Mouse (Mus musculus): Measurements from ENCODE around the gene Pomgnt1.

The Pomgnt1 gene

GRCm38 (mm10) chr4:116174466-116175116 lies 51.0 kb downstream of the Pomgnt1 start:
- DNase-seq = peak; percentile 70 to 87

- no peak for DNase-seq
These were observed 51.5 kb downstream of the Pomgnt1 start for GRCm38 (mm10) chr4:116175136-116175535.

DNA sequence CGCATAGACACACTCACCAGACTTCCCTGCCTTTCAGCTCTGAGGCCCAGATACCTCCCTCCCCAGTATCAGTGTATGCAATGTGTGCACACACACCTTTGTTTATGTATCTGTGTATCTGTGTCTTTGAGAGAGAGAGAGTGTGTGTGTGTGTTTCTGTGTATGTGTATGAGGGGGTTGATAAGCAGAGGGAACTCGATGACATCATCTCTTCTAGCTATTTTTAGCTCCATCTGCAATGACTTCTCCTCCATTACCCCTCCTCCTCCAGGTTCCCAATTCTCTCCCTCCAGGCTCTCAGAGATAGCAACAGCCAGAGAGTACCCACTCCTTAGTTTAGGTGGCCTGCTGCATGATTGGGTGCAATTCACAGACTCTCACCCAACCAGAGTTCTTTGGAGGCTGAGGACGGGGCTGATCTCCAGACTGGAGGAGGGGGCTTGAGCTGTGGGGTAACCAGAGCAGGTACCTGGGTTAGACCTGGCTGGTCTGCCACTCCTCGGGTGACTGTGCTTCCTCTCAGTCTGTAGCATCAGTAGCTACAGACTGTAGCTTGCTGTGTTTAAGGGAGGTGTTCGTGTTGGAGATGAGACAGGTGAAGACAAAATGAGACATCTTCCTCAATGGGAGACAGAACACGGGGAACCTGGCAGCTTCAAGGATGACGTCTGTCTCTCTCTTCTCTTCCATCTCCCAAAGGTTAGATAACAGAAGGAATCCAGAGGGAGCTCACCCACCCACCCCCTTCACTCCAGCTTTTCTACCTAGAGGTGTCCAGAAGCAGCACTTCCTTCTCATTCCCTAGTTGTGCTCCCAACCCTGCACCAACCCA lies 52.3 kb downstream of the Pomgnt1 start:
- DNase-seq = no peak

- peak; percentile 83 to 95 for DNase-seq
These were observed 52.9 kb downstream of the Pomgnt1 start for GRCm38 (mm10) chr4:116176543-116176988.

DNA sequence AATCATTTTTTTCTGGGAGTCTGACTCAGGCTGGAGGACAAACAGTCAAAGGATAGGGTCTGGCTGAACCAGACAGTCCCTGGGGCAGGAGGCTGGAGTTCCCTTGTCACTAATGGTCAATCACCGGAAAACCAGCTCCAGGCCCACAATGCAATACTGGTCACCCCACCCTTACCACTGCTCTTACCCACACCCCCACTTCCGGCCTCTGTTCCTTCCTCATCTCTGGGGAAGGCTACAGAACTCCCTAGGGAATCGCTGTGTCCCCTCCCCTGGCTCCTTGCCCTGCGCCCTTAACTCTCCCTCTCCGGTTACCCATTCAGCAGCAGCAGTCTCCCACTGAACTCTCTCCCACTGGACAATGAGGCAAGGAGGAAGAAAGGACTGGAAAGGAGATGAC lies 53.5 kb downstream of the Pomgnt1 start:
- DNase-seq = peak; percentile 90 to 92

GRCm38 (mm10) chr4:116182079-116182478 lies 58.4 kb downstream of the Pomgnt1 start:
- no peak for DNase-seq

DNA sequence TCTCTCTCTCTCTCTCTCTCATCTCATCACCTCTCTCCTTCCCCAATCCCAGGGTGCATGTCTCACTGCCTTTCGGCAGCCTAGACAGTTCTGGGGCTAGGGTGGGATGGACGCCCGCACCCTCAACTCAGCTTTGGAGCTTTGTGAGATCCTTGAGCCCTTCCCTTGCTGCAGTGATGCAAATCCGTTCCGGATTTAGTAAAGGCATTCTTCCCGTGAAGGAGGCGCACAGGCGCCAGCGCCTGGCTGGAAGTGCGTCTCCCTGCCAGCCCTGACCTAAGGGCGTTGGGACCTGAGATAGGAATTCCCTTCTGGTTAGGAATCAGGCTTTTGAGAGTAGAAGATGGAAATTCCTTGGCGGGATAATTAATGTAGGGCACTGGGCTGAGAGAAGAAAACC lies 59.1 kb downstream of the Pomgnt1 start:
- peak; percentile 38 to 62 for DNase-seq

GRCm38 (mm10) chr4:116185083-116185482 lies 61.4 kb downstream of the Pomgnt1 start:
- no peak for DNase-seq

- DNase-seq = peak; percentile 18 to 48
These were observed 68.7 kb downstream of the Pomgnt1 start for GRCm38 (mm10) chr4:116192286-116192835.

DNA sequence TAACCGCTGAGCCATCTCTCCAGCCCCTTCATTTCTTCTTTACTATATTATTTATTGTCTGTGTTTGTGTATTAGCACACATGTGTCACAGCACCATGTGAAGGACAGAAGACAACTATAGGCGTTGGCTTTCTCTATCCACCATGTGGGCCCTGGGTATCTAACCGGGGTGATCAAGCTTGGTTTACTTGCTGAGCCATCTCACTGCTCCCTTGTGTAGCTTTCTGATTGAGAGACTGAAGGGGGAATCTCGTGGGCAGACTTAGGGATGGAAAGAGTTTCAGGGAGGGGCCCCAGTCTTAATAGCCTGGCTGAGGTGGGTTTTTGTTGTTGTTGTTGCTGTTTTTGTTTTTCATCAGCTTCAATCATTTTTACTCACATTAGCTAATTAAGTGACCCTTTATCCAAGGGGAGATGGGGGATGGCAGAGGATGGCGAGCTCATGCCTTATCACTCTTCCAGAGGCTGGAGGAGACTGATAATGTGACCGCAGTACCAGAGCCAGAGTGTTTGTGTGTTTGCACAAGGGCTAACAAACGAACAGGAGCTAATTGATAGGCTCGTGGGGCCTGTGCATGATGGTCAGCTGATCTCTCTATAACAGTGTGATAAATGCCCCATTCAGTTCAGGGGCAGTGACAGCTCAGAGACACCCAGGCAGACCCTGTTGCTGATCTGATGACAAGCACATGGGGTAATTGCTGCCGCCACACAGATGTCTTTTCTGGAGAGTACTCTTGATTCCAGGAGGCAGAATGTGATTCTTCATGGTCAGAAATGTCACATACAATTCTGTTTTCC lies 70.1 kb downstream of the Pomgnt1 start:
- no peak for DNase-seq

DNA sequence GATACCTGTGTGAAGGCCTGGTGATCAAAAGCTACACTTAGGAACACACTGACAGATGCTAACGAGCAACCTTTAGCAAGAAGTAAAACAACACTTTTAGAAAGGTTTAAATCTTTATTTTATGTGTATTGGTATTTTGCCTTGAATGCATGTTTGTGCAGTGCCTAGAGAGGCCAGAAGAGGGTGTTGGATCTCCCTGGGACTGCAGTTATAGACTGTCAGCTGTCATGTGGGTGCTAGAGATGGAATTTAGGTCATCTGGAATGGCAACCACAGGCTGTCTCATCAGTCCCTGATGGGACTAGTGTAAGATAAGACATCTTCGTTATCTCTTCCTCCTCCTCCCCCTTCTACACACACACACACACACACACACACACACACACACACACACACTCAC lies 74.8 kb downstream of the Pomgnt1 start:
- DNase-seq = no peak

- DNase-seq = no peak
These were observed 80.8 kb downstream of the Pomgnt1 start for GRCm38 (mm10) chr4:116204422-116204821.

GRCm38 (mm10) chr4:116206531-116206930 lies 82.9 kb downstream of the Pomgnt1 start:
- DNase-seq = no peak

DNA sequence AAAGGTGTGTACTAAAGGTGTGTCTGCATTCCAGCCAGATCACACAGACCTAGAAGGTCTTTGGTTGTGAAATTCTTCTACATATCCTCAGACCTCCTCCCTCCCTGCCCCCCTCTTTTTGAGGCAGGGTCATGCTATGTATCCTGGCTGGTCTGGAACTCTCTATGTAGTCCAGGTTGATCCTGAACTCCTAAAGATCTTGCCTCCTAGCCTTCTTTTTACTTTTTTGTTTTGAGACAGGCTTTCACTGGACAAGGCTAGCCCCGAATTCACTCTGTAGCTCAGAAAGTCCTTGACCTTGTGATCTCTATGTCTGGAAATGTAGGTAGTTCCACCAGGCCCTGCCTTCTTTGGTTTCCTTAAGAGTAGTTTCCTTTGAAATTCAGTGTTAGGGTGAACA lies 85.3 kb downstream of the Pomgnt1 start:
- no peak for DNase-seq

All from kidney, postnatal 25 days (tissue).